Mouse (Mus musculus) right cerebral cortex, adult 18-20 months (tissue): Measurements from ENCODE around the gene Nck2.
A peak's percentile ranks its signal among the peaks of the same experiment; 100 is the strongest.

ENCODE experiments used
- DNase-seq: peaks from one replicate; pipeline ENCODE4 v3.0.0; 2022; ENCODE audit warnings: mixed read lengths

Nck2 gene

GRCm38 (mm10) chr1:43444531-43444930, at the start of gene Nck2:
Gene Nck2, plus strand, starts transcription at chr1:43444579.
- no peak for DNase-seq

GRCm38 (mm10) chr1:43395040-43395439, 49.3 kb upstream of the Nck2 start:
- no peak for DNase-seq

- no peak for DNase-seq
Measured at GRCm38 (mm10) chr1:43395799-43396198, 48.6 kb upstream of the Nck2 start.

- DNase-seq: no peak
Measured at GRCm38 (mm10) chr1:43396522-43396921, 47.9 kb upstream of the Nck2 start.

GRCm38 (mm10) chr1:43397096-43397495, 47.3 kb upstream of the Nck2 start:
- no peak for DNase-seq

- peak; percentile 9 for DNase-seq
Measured at GRCm38 (mm10) chr1:43398738-43399601, 45.4 kb upstream of the Nck2 start.

- DNase-seq: no peak
Measured at GRCm38 (mm10) chr1:43399602-43400216, 44.7 kb upstream of the Nck2 start.

GRCm38 (mm10) chr1:43400655-43401054, 43.7 kb upstream of the Nck2 start:
- DNase-seq: no peak

GRCm38 (mm10) chr1:43403341-43403740, 41.0 kb upstream of the Nck2 start:
- DNase-seq: no peak

GRCm38 (mm10) chr1:43404693-43405678, 39.4 kb upstream of the Nck2 start:
- no peak for DNase-seq

GRCm38 (mm10) chr1:43409019-43409418, 35.4 kb upstream of the Nck2 start:
- DNase-seq: no peak

- no peak for DNase-seq
Measured at GRCm38 (mm10) chr1:43412825-43413224, 31.6 kb upstream of the Nck2 start.

GRCm38 (mm10) chr1:43413298-43413697, 31.1 kb upstream of the Nck2 start:
- no peak for DNase-seq

- no peak for DNase-seq
Measured at GRCm38 (mm10) chr1:43413749-43414148, 30.6 kb upstream of the Nck2 start.

- DNase-seq: no peak
Measured at GRCm38 (mm10) chr1:43414228-43414627, 30.2 kb upstream of the Nck2 start.

- peak; percentile 13 for DNase-seq
Measured at GRCm38 (mm10) chr1:43414971-43415370, 29.4 kb upstream of the Nck2 start.

- DNase-seq: no peak
Measured at GRCm38 (mm10) chr1:43422969-43423748, 21.2 kb upstream of the Nck2 start.

GRCm38 (mm10) chr1:43426526-43426925, 17.9 kb upstream of the Nck2 start:
- DNase-seq: peak; percentile 18

GRCm38 (mm10) chr1:43426993-43427535, 17.3 kb upstream of the Nck2 start:
- no peak for DNase-seq

GRCm38 (mm10) chr1:43429924-43430876, 14.2 kb upstream of the Nck2 start:
- no peak for DNase-seq

GRCm38 (mm10) chr1:43433853-43434252, 10.5 kb upstream of the Nck2 start:
- DNase-seq: no peak
